Mouse (Mus musculus): Measurements from ENCODE around the gene Lpin3. TPM values are rescaled to one million over a fixed set of nuclear protein-coding genes. Genes with fewer than 3 reads are reported as not detected.

Gene Lpin3
- 3.6 and 4.6 TPM in 2 replicates for polyA plus RNA-seq (2012; rRNA removed)

- TF ChIP-seq CTCF (IDR thresholded peaks at IDR 0.05; ENCODE audit: extremely low read depth, insufficient read depth, insufficient read length, insufficient replicate concordance) (no peak), POLR2A (IDR thresholded peaks at IDR 0.05; ENCODE audit: low read depth, low read length) (no peak)
- H3K4me3 ChIP-seq (ENCODE audit: extremely low read depth, insufficient read depth, insufficient read length), result no peak within 1 kb of the TSS
- no peaks in the 10 kb centered on the region for H3K4me1 ChIP-seq (ENCODE audit: control insufficient read depth, insufficient read depth, insufficient read length)
- peak within 1 kb of the TSS; percentile 43 for H3K27ac ChIP-seq (ENCODE audit: insufficient read depth, low read length)
- WGBS, result 71% methylated on average over 13 of the region's 13 CpGs
- H3K27me3 ChIP-seq (ENCODE audit: control insufficient read depth, insufficient read depth, low read length), result no peaks in the 10 kb centered on the region
- DNase-seq (ENCODE audit: low read depth in 1 of 2, low spot score in 2 of 2), result no peak
- H3K36me3 ChIP-seq (ENCODE audit: control insufficient read depth, insufficient read depth, low read length), result no peaks in the 10 kb centered on the region
These were observed at the start of gene Lpin3 for GRCm38 (mm10) chr2:160880453-160881195. Gene Lpin3, plus strand, starts transcription at chr2:160880670.

GRCm38 (mm10) chr2:160840838-160841237 is 39.6 kb upstream of the Lpin3 start:
- H3K4me3 ChIP-seq (ENCODE audit: extremely low read depth, insufficient read depth, insufficient read length), result no peak overlapping the region
- H3K27me3 ChIP-seq (ENCODE audit: control insufficient read depth, insufficient read depth, low read length), result no peaks in the 10 kb centered on the region
- no peaks in the 10 kb centered on the region for H3K36me3 ChIP-seq (ENCODE audit: control insufficient read depth, insufficient read depth, low read length)
- TF ChIP-seq CTCF (IDR thresholded peaks at IDR 0.05; ENCODE audit: extremely low read depth, insufficient read depth, insufficient read length, insufficient replicate concordance) (no peak), POLR2A (IDR thresholded peaks at IDR 0.05; ENCODE audit: low read depth, low read length) (no peak)
- no peak for DNase-seq (ENCODE audit: low read depth in 1 of 2, low spot score in 2 of 2)
- H3K4me1 ChIP-seq (ENCODE audit: control insufficient read depth, insufficient read depth, insufficient read length), result no peaks in the 10 kb centered on the region
- no peak overlapping the region for H3K27ac ChIP-seq (ENCODE audit: insufficient read depth, low read length)

- Histone ChIP-seq H3K27ac (ENCODE audit: insufficient read depth, low read length) (no peak overlapping the region), H3K36me3 (ENCODE audit: control insufficient read depth, insufficient read depth, low read length) (no peaks in the 10 kb centered on the region), H3K27me3 (ENCODE audit: control insufficient read depth, insufficient read depth, low read length) (no peaks in the 10 kb centered on the region), H3K4me3 (ENCODE audit: extremely low read depth, insufficient read depth, insufficient read length) (no peak overlapping the region), H3K4me1 (ENCODE audit: control insufficient read depth, insufficient read depth, insufficient read length) (no peaks in the 10 kb centered on the region)
- 89% methylated on average over 1 of the region's 1 CpGs for WGBS
- no peak for TF ChIP-seq CTCF (IDR thresholded peaks at IDR 0.05; ENCODE audit: extremely low read depth, insufficient read depth, insufficient read length, insufficient replicate concordance)
- TF ChIP-seq POLR2A (IDR thresholded peaks at IDR 0.05; ENCODE audit: low read depth, low read length), result no peak
- DNase-seq (ENCODE audit: low read depth in 1 of 2, low spot score in 2 of 2), result no peak
These were observed 32.8 kb upstream of the Lpin3 start for GRCm38 (mm10) chr2:160847664-160848063.

DNA sequence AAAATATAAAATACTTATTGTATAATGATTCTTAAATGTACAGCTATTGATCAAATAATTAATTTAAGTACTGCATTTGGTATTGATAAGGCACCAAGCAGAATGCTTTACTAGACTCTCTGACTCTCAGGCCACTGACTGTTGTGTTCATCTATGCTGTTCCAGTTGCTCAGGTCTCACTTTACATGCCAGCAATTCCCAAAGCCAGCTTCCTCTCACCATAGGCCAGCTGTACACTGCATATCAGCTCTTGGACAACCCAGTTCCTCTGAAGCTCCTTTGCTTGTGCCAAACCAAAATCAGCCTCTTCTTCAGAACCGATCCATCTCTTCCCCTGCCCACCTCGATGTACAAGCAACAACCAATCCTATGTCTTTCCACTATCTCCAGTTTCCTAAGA is 32.3 kb upstream of the Lpin3 start:
- no peaks in the 10 kb centered on the region for H3K27me3 ChIP-seq (ENCODE audit: control insufficient read depth, insufficient read depth, low read length)
- H3K4me3 ChIP-seq (ENCODE audit: extremely low read depth, insufficient read depth, insufficient read length), result no peak overlapping the region
- no peaks in the 10 kb centered on the region for H3K36me3 ChIP-seq (ENCODE audit: control insufficient read depth, insufficient read depth, low read length)
- no peak for TF ChIP-seq POLR2A (IDR thresholded peaks at IDR 0.05; ENCODE audit: low read depth, low read length)
- TF ChIP-seq CTCF (IDR thresholded peaks at IDR 0.05; ENCODE audit: extremely low read depth, insufficient read depth, insufficient read length, insufficient replicate concordance), result no peak
- WGBS, result 89% methylated on average over 2 of the region's 2 CpGs
- H3K4me1 ChIP-seq (ENCODE audit: control insufficient read depth, insufficient read depth, insufficient read length), result no peaks in the 10 kb centered on the region
- no peak for DNase-seq (ENCODE audit: low read depth in 1 of 2, low spot score in 2 of 2)
- no peak overlapping the region for H3K27ac ChIP-seq (ENCODE audit: insufficient read depth, low read length)

- 71% methylated on average over 3 of the region's 3 CpGs for WGBS
- Histone ChIP-seq H3K4me3 (ENCODE audit: extremely low read depth, insufficient read depth, insufficient read length) (no peak overlapping the region), H3K4me1 (ENCODE audit: control insufficient read depth, insufficient read depth, insufficient read length) (no peaks in the 10 kb centered on the region), H3K27ac (ENCODE audit: insufficient read depth, low read length) (no peak overlapping the region), H3K27me3 (ENCODE audit: control insufficient read depth, insufficient read depth, low read length) (no peaks in the 10 kb centered on the region), H3K36me3 (ENCODE audit: control insufficient read depth, insufficient read depth, low read length) (no peaks in the 10 kb centered on the region)
- no peak for TF ChIP-seq CTCF (IDR thresholded peaks at IDR 0.05; ENCODE audit: extremely low read depth, insufficient read depth, insufficient read length, insufficient replicate concordance)
- no peak for TF ChIP-seq POLR2A (IDR thresholded peaks at IDR 0.05; ENCODE audit: low read depth, low read length)
- DNase-seq (ENCODE audit: low read depth in 1 of 2, low spot score in 2 of 2), result no peak
These were observed 30.7 kb upstream of the Lpin3 start for GRCm38 (mm10) chr2:160849617-160850240.

DNA sequence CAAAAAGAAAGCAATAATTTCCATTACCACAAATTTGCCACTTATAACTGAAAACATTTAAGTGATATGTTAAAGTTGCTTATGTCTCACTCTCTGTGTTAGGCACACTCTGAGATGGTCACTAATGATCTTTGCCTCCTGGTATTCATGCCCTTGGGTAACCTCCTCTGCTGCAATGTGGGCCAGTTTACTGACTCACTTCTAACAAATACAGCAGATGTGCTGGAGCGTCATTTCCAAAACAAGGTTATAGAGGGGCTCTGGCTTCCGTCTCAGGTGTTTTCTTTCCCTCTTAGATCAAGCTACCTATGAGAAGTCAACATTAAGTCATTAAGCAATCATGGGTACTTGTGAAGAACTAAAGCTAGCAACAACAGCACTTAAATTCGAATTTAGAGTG is 30.1 kb upstream of the Lpin3 start:
- Histone ChIP-seq H3K36me3 (ENCODE audit: control insufficient read depth, insufficient read depth, low read length) (no peaks in the 10 kb centered on the region), H3K27me3 (ENCODE audit: control insufficient read depth, insufficient read depth, low read length) (no peaks in the 10 kb centered on the region), H3K4me1 (ENCODE audit: control insufficient read depth, insufficient read depth, insufficient read length) (no peaks in the 10 kb centered on the region), H3K4me3 (ENCODE audit: extremely low read depth, insufficient read depth, insufficient read length) (no peak overlapping the region), H3K27ac (ENCODE audit: insufficient read depth, low read length) (no peak overlapping the region)
- DNase-seq (ENCODE audit: low read depth in 1 of 2, low spot score in 2 of 2), result no peak
- WGBS, result 89% methylated on average over 3 of the region's 3 CpGs
- TF ChIP-seq CTCF (IDR thresholded peaks at IDR 0.05; ENCODE audit: extremely low read depth, insufficient read depth, insufficient read length, insufficient replicate concordance) (no peak), POLR2A (IDR thresholded peaks at IDR 0.05; ENCODE audit: low read depth, low read length) (no peak)

- no peaks in the 10 kb centered on the region for H3K4me1 ChIP-seq (ENCODE audit: control insufficient read depth, insufficient read depth, insufficient read length)
- H3K36me3 ChIP-seq (ENCODE audit: control insufficient read depth, insufficient read depth, low read length), result no peaks in the 10 kb centered on the region
- TF ChIP-seq POLR2A (IDR thresholded peaks at IDR 0.05; ENCODE audit: low read depth, low read length) (no peak), CTCF (IDR thresholded peaks at IDR 0.05; ENCODE audit: extremely low read depth, insufficient read depth, insufficient read length, insufficient replicate concordance) (no peak)
- DNase-seq (ENCODE audit: low read depth in 1 of 2, low spot score in 2 of 2), result no peak
- no peaks in the 10 kb centered on the region for H3K27me3 ChIP-seq (ENCODE audit: control insufficient read depth, insufficient read depth, low read length)
- H3K27ac ChIP-seq (ENCODE audit: insufficient read depth, low read length), result no peak overlapping the region
- H3K4me3 ChIP-seq (ENCODE audit: extremely low read depth, insufficient read depth, insufficient read length), result no peak overlapping the region
These were observed 25.8 kb upstream of the Lpin3 start for GRCm38 (mm10) chr2:160854687-160855086.

All from spleen, adult 2 months (tissue).